Mouse (Mus musculus): ENCODE measurements around the gene Pkp3.

DNA sequence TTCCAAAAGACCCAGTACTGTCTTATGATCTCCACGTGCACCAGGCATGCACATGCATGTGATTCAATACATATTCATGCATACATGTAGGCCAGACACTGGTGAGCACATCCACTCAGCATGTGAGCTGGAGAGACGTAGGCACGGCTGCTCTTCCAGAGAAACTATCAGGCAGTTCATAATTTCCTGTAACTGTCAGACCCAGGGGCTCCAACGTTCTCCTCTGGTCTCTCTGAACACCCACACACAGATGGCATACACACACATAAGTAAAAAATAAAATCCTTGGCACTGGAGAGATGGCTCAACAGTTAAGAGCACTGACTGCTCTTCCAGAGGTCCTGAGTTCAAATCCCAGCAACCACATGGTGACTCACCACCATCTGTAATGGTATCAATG is 4.2 kb upstream of the Pkp3 start:
- no peak for TF ChIP-seq CTCF (IDR thresholded peaks at IDR 0.05)
- no peak for TF ChIP-seq EP300 (IDR thresholded peaks at IDR 0.05)
